Comparison of ENCODE assay signal across 22 mouse cellular contexts in the genomic region with DNA sequence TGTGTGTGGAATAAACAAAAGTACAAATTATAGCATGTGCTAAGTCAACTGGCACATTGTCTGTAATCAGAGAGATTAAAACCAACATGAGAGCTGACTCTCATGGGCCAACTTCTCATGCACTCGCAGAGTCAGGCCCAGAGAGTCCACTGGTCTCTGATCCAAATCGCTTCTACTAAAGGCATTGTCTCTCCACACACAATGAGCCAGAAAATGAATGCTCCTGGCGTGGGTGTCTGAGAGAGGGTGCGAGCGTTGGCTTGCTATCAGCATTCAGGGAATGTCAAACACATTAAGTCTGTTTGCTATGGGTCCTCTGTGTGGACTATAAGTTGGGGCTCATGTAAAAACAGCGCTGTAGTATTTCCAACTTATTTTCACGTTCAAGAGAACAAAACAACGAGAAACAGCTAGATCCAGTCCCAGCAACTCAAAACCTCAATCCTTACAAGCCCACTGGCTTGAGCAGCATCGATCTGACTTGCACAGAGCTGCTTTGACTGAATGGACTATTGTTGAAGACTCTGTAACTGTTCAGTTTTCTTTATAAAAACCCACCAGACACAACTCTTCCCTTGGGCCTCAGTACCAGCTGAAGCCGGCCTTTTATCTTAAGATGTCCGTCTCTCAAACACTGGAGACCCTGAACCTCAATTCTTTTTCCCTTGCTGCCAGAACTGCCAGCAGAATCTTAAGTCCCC.
DNase-seq lines count a peak whose midpoint lies in the region; ATAC-seq lines count a peak whose summit lies in the region.
"Had no signal": no experiment of that assay in that cellular context is flagged by ENCODE, and none has a peak within 500 bp of the region (broad histone marks: within the 10 kb centered on the region; RNA-seq: fewer than 3 reads in every experiment).

No protein-coding gene starts in this region.

- H3K27me3 ChIP-seq in midbrain, embryonic 10.5 days (ENCODE audit: low read depth, poor library complexity, severe bottlenecking) = no peaks in the 10 kb centered on the region
- no peaks in the 10 kb centered on the region for H3K27me3 ChIP-seq in midbrain, embryonic 14.5 days (ENCODE audit: control insufficient read depth, insufficient read depth, low read length)
- H3K27me3 ChIP-seq in hindbrain, embryonic 11.5 days (ENCODE audit: control insufficient read depth, insufficient read depth, low read length) = no peaks in the 10 kb centered on the region
- no peaks in the 10 kb centered on the region for H3K27me3 ChIP-seq in midbrain, embryonic 13.5 days
- H3K27me3 ChIP-seq: limb, embryonic 12.5 days; liver, embryonic 12.5 days had no signal

- ATAC-seq in frontal cortex, adult (ENCODE audit: low TSS enrichment) = peak; percentile 65
- ATAC-seq in midbrain, embryonic 14.5 days (ENCODE audit: low FRiP score, low TSS enrichment) = no peak
- peak; percentile 52; the same call in 1 of the 2 replicates for ATAC-seq in hindbrain, embryonic 11.5 days (ENCODE audit: low FRiP score)
- ATAC-seq in midbrain, embryonic 13.5 days = peak; percentile 40
- ATAC-seq: inflammation-experienced regulatory T-cells, adult 6 months; liver, embryonic 12.5 days had no signal

- no peak for DNase-seq in frontal cortex, postnatal 25 days (ENCODE audit: low spot score in 2 of 2)
- DNase-seq in midbrain, embryonic 10.5 days (ENCODE audit: low spot score) = no peak
- DNase-seq in midbrain, embryonic 14.5 days = no peak
- DNase-seq in hindbrain, embryonic 11.5 days (ENCODE audit: low spot score) = no peak
- no peak for DNase-seq in adrenal gland, adult 2 months
- DNase-seq in layer of hippocampus, adult 9-11 months = no peak
- DNase-seq: B cell, adult 2 months; cerebellum, postnatal 14 days; embryo, embryonic 11 days; gastrocnemius, postnatal 36 days; heart, postnatal 10 days; kidney, adult 2 months; lung, embryonic 14.5 days; lung, postnatal 4 days; spleen, adult 18-20 months; thymus, postnatal 36 days had no signal

- 73% methylated on average over 11 of the region's 11 CpGs for WGBS in midbrain, embryonic 10.5 days
- WGBS in midbrain, embryonic 14.5 days = 42% methylated on average over 11 of the region's 11 CpGs
- 61% methylated on average over 11 of the region's 11 CpGs for WGBS in hindbrain, embryonic 11.5 days
- WGBS in midbrain, embryonic 13.5 days = 50% methylated on average over 11 of the region's 11 CpGs

- no peak overlapping the region for H3K9ac ChIP-seq in midbrain, embryonic 14.5 days (replicated peaks; ENCODE audit: low read length)
- no peak overlapping the region for H3K9ac ChIP-seq in hindbrain, embryonic 11.5 days (ENCODE audit: low read depth, low read length)
- no peak overlapping the region for H3K9ac ChIP-seq in midbrain, embryonic 13.5 days (replicated peaks)
- H3K9ac ChIP-seq: limb, embryonic 12.5 days; liver, embryonic 12.5 days; lung, embryonic 14.5 days had no signal

- peak overlapping the region; percentile 38 for H3K27ac ChIP-seq in midbrain, embryonic 10.5 days (replicated peaks)
- H3K27ac ChIP-seq in midbrain, embryonic 14.5 days (replicated peaks; ENCODE audit: low read depth, low read length) = no peak overlapping the region
- no peak overlapping the region for H3K27ac ChIP-seq in hindbrain, embryonic 11.5 days (ENCODE audit: low read depth, low read length)
- H3K27ac ChIP-seq in midbrain, embryonic 13.5 days = peak overlapping the region; percentile 15; the same call in 1 of the 2 replicates
- H3K27ac ChIP-seq: heart, embryonic 10.5 days; limb, embryonic 12.5 days; liver, embryonic 12.5 days had no signal

- H3K9me3 ChIP-seq in midbrain, embryonic 10.5 days (replicated peaks) = no peaks in the 10 kb centered on the region
- H3K9me3 ChIP-seq in midbrain, embryonic 14.5 days (ENCODE audit: control insufficient read depth, low read length) = no peaks in the 10 kb centered on the region
- no peaks in the 10 kb centered on the region for H3K9me3 ChIP-seq in hindbrain, embryonic 11.5 days (ENCODE audit: control insufficient read depth, low read length)
- no peaks in the 10 kb centered on the region for H3K9me3 ChIP-seq in midbrain, embryonic 13.5 days
- H3K9me3 ChIP-seq: heart, embryonic 10.5 days; limb, embryonic 12.5 days; liver, embryonic 12.5 days had no signal

- H3K4me2 ChIP-seq in midbrain, embryonic 14.5 days (ENCODE audit: low read length) = no peak overlapping the region
- no peak overlapping the region for H3K4me2 ChIP-seq in hindbrain, embryonic 11.5 days (replicated peaks; ENCODE audit: low read depth, low read length)
- no peak overlapping the region for H3K4me2 ChIP-seq in midbrain, embryonic 13.5 days (replicated peaks)
- H3K4me2 ChIP-seq: limb, embryonic 12.5 days; liver, embryonic 12.5 days; lung, embryonic 14.5 days had no signal

- H3K36me3 ChIP-seq in midbrain, embryonic 10.5 days = peaks cover 48% of the 10 kb centered on the region
- no peaks in the 10 kb centered on the region for H3K36me3 ChIP-seq in midbrain, embryonic 14.5 days (ENCODE audit: control insufficient read depth, insufficient read depth, low read length)
- H3K36me3 ChIP-seq in hindbrain, embryonic 11.5 days (ENCODE audit: control insufficient read depth, insufficient read depth, low read length) = peaks cover 3% of the 10 kb centered on the region; the same call in 1 of the 2 replicates
- H3K36me3 ChIP-seq in midbrain, embryonic 13.5 days = peaks cover 6% of the 10 kb centered on the region

- H3K4me3 ChIP-seq in midbrain, embryonic 10.5 days = no peak overlapping the region
- no peak overlapping the region for H3K4me3 ChIP-seq in midbrain, embryonic 14.5 days (replicated peaks; ENCODE audit: low read depth, low read length)
- no peak overlapping the region for H3K4me3 ChIP-seq in hindbrain, embryonic 11.5 days (ENCODE audit: low read depth, low read length)
- H3K4me3 ChIP-seq in midbrain, embryonic 13.5 days (replicated peaks) = no peak overlapping the region
- H3K4me3 ChIP-seq: heart, embryonic 10.5 days; limb, embryonic 12.5 days; liver, embryonic 12.5 days had no signal

- peaks cover 28% of the 10 kb centered on the region for H3K4me1 ChIP-seq in midbrain, embryonic 10.5 days
- peaks cover 5% of the 10 kb centered on the region; the same call in 1 of the 2 replicates for H3K4me1 ChIP-seq in midbrain, embryonic 14.5 days (ENCODE audit: control insufficient read depth, insufficient read depth, low read length)
- H3K4me1 ChIP-seq in hindbrain, embryonic 11.5 days (replicated peaks; ENCODE audit: control insufficient read depth, insufficient read depth, low read length) = no peaks in the 10 kb centered on the region
- H3K4me1 ChIP-seq in midbrain, embryonic 13.5 days (replicated peaks) = peaks cover 12% of the 10 kb centered on the region; the same call in 1 of the 2 replicates
- H3K4me1 ChIP-seq: heart, embryonic 10.5 days; limb, embryonic 12.5 days; liver, embryonic 12.5 days had no signal

Comparison
In these comparisons a context has a peak if more than half of its experiments do, and no peak if none do; other contexts are left out.
1. H3K27ac ChIP-seq: peak in midbrain, embryonic 10.5 days (single experiment) and midbrain, embryonic 13.5 days (single experiment); none in midbrain, embryonic 14.5 days (single experiment) and hindbrain, embryonic 11.5 days (single experiment).